Mouse (Mus musculus): ENCODE results near the gene Cmip.

Cmip gene

DNA sequence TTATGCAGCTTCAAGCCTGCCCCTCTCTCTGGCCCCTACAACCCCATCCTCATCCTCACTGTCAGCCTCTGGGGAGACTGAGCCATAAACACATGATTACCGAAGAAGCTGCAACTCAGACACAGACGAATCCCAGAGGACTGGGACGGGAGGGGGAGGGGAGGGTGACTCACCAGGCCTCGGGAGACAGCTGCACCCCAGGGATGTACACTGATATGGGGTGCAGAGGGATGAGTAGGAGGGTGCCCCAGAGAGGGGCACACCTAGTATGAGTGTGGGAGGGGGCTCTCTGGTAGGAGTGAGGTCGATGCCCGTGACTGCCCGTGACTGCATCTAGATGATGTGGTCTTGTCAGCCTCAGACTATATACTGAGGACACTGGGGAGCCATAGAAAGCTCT lies 121.8 kb downstream of the Cmip start:
- no peak for DNase-seq (ENCODE audit: low spot score)

- no peak for DNase-seq (ENCODE audit: low spot score)
These were observed 122.3 kb downstream of the Cmip start for GRCm38 (mm10) chr8:117379131-117379530.

- no peak for DNase-seq (ENCODE audit: low spot score)
These were observed 123.9 kb downstream of the Cmip start for GRCm38 (mm10) chr8:117380796-117381195.

- no peak for DNase-seq (ENCODE audit: low spot score)
These were observed 129.3 kb downstream of the Cmip start for GRCm38 (mm10) chr8:117386142-117386541.

- no peak for DNase-seq (ENCODE audit: low spot score)
These were observed 130.8 kb downstream of the Cmip start for GRCm38 (mm10) chr8:117387642-117388041.

DNA sequence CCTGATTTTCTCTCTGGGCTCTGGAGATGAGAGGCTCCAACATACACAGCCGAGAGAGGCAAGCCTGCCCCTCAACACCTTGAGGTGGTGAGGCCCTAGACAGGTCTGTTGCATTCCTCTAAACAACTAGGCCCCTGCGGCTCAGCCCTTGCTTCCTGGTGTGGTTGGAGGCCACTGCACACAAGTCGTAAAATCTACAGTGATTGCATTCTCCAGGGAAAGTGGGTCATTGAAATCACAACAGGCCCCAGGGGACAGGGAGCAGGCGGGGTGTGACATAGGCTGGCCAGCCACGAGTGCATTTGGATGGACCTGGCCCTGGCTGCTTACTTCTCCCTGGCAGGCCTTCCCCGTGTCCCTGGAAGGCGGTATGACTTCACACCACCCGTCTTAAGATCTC lies 131.5 kb downstream of the Cmip start:
- no peak for DNase-seq (ENCODE audit: low spot score)

- DNase-seq (ENCODE audit: low spot score) = no peak
These were observed 137.0 kb downstream of the Cmip start for GRCm38 (mm10) chr8:117393853-117394252.

DNA sequence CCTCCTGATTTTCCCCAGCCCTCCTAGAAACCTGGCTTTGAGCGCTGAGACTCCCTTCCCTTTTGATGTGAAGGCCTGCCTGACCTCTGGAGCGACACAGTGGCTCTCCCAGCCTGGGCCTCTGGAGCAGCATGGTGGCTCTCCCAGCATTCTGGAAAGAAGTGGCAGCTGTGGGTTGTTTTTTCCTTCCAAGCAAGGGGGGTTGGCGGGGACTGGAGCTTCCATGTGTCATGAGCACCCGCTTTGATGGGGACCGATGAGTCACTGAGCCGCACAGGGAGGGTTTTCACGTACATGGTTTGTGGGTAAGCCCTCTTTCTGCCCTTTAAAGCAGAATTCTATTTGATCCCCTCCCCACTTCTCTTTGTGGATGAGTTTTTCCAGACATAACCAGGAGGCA lies 138.2 kb downstream of the Cmip start:
- no peak for DNase-seq (ENCODE audit: low spot score)

GRCm38 (mm10) chr8:117396884-117397283 lies 140.0 kb downstream of the Cmip start:
- no peak for DNase-seq (ENCODE audit: low spot score)

GRCm38 (mm10) chr8:117397751-117398150 lies 140.9 kb downstream of the Cmip start:
- DNase-seq (ENCODE audit: low spot score) = no peak

DNA sequence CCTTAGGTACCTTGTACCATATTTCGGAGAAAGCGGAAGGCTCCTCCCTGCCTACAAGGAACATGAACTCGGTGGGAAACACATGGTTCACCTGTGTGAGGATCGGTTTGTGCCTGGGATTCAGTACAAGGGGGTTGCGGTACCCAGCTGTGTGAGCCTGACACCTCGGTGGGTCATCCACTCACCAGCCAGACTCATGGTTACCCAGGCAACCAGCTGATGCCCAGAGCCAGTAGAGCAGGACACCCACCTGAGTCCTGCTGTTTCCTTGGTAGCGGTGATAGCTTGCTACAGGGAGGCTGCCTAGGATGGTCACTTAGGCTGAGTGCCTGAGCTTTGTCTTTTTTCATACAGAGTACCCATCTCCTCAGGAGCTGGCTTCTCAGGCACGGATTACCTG lies 142.4 kb downstream of the Cmip start:
- DNase-seq (ENCODE audit: low spot score) = no peak

DNA sequence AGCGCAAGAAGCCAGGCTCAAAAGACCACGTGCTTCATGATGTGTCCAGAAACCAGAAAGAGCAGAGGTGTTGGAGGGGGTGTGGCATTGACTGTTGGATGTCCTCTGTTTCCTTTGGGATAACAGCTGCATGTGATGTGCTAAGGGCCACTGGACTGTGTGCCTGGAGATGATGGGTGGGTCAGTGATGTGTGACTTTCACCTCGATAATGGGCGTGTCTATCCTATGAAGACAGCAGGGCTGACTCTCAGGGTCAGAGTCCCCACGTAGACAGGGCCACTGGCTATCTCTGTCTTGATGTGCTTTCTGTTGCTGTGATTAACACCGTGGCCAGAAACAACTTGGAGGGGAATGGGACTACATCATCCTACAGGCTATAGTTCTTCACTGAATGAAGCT lies 144.0 kb downstream of the Cmip start:
- DNase-seq (ENCODE audit: low spot score) = no peak

DNA sequence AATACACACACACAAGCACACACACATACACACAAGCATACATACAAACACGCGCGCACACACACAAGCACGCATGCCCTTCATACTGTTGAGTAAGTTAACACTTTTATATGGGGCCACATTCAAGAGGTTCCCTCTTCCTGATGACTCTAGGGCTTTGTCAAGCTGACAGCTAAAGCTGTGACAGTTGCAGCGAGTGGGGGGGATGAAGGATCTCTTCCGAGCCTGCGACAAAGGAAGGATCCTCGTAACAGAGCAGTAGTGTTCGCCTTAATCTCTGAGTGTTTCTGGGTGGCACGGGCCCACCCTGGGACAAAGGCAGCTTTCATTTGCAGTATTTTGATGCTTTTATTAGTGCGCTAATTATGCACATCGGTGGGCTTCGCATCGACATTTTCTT lies 145.0 kb downstream of the Cmip start:
- no peak for DNase-seq (ENCODE audit: low spot score)

DNA sequence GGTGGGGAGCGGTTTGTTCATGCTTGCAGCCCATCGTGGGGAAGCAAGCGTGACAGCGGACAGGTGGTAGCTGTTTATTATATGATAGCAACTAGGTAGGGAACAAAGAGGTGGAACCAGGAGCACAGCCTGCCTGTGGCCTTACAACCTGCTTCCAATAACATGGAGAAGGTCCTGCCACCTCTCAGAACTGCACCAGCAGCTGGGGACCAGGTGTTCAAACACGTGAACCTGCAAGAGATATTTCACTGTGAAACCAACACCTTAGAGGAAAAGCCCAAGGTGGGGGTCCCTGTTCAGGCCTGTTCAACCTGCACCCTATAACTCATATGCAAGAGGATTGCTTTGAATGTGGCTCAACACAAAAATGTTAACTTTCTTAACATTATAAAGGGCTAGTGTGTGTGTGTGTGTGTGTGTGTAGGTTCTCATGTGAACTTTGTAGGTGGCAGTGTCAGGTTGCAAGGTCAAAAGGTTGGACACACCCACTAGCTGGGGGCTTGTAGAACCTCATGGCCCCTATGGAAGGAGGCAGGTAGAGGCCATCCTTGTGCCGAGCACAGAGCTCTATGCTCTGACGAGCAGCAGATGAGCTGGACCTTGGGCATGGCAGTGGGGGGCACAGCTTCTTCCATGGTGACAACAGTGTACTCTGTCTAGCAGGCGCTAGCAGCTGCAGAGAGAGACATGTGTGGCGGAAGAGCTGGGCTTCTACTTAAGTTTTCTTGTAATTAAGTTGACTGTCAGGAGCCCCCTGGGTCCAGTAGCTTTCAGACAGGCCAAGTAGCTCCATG lies 146.2 kb downstream of the Cmip start:
- DNase-seq (ENCODE audit: low spot score) = no peak

GRCm38 (mm10) chr8:117403705-117404476 lies 147.0 kb downstream of the Cmip start:
- no peak for DNase-seq (ENCODE audit: low spot score)

DNA sequence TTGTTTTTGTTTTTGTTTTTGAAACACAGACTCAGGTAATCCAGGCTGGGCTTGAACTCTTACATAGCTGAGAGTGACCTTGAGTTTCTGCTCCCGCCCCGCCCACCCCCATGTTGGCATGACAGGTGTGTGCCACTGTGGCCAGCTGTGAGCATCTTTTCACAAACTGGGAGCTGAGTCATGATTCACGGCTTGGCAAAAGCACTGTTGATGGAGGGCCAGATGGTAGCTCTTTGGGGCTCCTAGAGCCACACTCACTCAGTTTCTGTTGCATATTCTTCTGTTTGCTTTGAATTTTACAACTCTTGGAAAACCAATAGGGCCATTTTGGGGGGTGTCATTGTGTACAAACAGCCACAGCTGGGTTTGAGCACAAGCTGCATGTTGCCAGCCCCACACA lies 149.2 kb downstream of the Cmip start:
- no peak for DNase-seq (ENCODE audit: low spot score)

GRCm38 (mm10) chr8:117408634-117409033 lies 151.8 kb downstream of the Cmip start:
- DNase-seq (ENCODE audit: low spot score) = no peak

DNA sequence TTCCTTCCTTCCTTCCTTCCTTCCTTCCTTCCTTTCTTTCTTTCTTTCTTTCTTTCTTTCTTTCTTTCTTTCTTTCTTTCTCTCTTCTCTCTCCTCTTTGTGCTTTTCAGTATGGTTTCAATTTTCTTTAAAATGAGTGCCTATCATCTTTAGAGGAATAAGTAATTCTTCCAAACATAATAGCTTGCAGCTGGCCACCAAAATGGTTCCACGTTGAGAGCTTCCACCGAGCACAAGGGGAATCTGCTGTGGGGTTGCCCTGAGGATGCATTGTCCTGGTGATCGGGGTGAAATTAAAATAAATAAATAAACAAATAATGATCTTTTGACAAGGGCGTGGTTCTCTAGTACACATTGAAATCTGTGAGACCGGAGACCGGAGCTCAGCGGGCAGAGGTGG lies 152.2 kb downstream of the Cmip start:
- no peak for DNase-seq (ENCODE audit: low spot score)

DNA sequence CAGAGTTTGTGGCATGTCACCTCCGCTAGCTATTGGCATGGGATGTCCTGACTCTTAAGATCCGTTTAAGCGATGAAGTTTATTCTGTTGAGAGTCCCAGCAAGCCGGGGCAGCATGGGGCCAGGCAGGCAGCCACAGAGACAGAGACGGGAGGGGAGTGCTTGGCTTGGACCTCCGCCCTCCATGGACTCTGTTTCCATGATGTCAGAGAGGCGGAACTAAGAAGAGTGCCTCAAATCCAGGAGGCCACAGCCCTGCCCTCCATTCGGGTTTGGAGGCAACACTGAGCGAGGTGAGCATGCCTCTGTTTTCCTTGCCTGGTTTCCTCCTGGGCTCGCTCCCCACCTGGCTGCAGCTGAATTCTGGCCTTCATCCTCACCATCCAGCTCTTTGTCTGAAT lies 153.5 kb downstream of the Cmip start:
- DNase-seq (ENCODE audit: low spot score) = no peak

- no peak for DNase-seq (ENCODE audit: low spot score)
These were observed 154.0 kb downstream of the Cmip start for GRCm38 (mm10) chr8:117410901-117411300.

DNA sequence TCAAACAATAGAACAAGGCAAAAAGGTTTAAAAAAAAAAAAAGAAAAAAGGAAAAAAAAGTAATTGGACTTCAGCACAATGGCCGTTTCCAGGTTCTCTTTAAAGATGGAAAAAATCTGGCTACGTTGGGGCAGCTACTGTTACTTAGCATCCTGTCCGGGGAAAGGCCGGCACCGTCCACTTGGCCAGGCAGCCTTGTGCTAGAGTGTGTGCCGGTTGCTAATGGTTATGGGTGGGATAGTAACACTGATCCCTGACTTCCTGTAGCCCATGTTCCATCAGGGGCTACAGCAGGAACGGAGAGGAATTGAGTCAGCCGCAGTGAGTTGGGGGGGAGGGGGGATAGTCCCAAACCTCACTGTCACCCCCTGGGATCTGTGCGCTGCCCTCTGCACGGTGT lies 155.4 kb downstream of the Cmip start:
- no peak for DNase-seq (ENCODE audit: low spot score)

DNA sequence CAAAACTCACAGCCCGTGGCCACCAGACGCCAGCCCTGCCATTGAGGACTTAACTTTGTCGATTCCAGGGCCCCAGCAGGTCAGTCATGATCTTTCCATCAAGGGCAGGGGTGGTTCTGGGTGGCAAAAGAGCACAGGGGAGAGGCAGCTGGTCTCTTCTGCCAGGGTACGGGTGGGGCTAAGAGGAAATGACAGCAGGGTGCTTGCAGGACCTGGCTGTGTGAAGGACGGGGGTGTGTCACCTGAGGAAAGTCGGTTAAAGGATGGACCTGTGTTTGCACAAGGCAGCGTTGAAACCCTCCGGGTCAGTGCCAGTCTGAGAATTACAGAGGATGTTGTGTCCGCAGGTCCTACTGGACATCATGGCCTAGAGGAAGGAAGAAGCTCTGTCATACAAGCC lies 161.0 kb downstream of the Cmip start:
- DNase-seq (ENCODE audit: low spot score) = no peak

DNA sequence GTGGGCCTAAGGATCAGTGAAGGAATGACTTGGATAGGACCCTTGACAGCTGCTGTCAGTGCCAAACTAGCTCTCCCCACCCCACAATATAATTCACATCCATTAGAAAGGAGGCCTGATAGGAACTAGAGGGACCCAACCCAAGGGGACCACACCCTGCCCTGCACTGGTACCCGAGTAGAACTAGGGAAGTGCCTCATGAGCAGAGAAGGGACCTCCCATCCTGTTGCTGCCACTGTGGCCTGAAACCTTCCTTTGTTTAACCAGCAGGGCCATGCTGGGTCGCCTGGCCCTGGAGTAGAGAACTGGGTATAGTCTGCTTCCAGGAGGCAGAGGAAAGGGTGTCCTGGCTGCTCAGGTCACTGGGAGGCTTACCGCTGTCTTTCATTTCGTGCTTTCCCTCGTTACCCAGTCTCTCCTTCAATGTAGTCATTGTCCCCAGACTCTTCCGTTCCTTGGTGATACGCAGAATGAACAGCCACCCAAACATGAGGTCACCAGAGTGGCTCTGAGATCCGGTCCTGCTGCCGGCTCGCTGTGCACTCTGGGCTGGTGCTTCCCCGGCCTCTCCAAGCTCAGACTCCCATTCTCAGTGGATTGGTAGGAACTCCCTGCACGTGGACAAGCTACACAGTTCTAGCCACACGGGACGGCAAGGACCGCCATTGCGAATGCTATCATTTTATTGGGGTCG lies 164.1 kb downstream of the Cmip start:
- DNase-seq (ENCODE audit: low spot score) = no peak

All from spleen, adult 12 weeks (tissue).